Mouse (Mus musculus) urinary bladder, postnatal 36 days (tissue): Measurements from ENCODE around the gene Ifi44.

Experiments used
- DNase-seq, 2 experiments: peaks; one replicate each; pipeline ENCODE4 v3.0.0; 2022; ENCODE audit warnings: low spot score in 2 of 2, mixed read lengths in 1 of 2

Ifi44 gene

GRCm38 (mm10) chr3:151749737-151750136 is at the start of gene Ifi44:
TSS of gene Ifi44 (minus strand) at chr3:151749960.
- no peak for DNase-seq

DNA sequence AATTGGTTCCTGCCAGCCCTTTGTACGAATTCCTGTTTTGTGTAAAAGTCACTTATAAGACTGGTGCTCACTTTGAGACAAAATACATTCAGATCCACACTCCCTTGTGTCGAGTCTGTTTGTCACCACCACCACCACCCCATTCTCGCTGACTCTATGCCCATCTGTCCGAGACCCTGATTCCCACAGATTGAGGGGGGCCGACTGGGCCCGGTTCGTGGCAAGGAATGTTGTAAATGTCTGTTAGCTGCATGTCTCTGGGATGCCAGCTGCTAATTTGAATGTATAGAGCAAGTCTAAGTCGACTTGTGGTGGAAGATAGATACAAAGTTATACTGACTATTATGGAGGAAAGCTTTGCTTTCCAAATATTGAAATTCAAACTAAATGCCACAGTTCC is 38.9 kb upstream of the Ifi44 start:
- DNase-seq: no peak

DNA sequence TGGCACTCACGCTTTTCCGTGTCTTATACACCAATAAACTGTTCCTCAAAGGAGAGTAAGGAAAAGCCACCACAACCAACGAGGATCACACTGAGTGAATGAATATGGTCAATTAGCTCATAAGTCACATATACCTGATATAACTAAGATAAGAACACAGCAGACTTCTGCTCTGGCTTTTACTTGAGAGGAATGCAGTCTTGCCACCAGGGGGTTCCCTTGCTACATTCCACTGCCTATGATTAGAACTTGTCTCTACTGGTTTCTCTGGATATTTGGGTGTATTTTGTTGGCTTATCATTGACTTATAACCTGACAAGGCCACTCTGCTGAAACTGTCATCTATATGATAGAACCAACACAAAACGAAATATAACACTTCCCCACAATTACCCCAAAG is 25.3 kb upstream of the Ifi44 start:
- DNase-seq: peak; percentile 39 to 50

GRCm38 (mm10) chr3:151771074-151771473 is 21.3 kb upstream of the Ifi44 start:
- DNase-seq: peak; percentile 26 to 40

GRCm38 (mm10) chr3:151748514-151748913 is 1.2 kb downstream of the Ifi44 start:
- DNase-seq: no peak

GRCm38 (mm10) chr3:151746058-151746457 is 3.7 kb downstream of the Ifi44 start:
- no peak for DNase-seq

DNA sequence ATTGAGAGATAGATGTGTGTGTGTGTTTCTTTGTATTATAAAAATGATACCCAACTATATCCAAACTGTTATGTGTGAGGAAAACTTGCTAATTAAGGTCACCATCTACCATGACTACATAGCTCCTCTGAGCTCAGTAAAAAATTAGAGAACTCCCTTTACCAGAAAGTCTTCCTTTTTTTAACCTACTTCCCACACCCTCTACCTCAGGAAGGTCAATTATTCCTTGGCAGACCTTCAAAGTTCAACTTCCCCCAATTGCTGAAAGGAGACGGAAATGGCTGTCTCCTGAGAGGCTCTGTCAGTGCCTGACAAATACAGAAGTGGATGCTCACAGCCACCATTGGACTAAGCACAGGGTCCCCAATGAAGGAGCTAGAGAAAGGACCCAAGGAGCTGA is 7.5 kb downstream of the Ifi44 start:
- DNase-seq: no peak

- peak in 1 of 2 experiments; percentile 2 for DNase-seq
These were observed 33.5 kb downstream of the Ifi44 start for GRCm38 (mm10) chr3:151716246-151716645.

DNA sequence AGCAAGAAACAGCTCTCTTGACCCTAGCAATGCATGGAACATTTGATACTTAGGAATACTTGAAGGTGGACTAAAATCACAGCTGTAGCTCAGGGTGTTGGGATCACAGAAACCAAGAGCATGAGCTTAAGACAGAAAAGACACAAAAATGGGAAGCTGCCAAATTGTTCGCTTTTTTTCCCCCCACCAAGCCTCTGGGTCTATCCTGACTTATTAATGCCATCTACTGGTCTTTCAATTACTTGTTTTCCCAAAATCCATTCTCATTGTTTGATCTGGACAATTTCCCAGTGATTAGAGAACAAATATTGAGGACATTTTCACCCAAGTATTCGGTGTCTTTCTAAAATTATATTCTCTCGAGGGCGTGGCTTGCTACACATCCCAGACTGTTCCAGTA is 42.4 kb downstream of the Ifi44 start:
- DNase-seq: no peak
